Mouse (Mus musculus): ENCODE data around the gene Ssh1.
A peak's percentile ranks its signal among the peaks of the same experiment; 100 is the strongest.

Gene Ssh1

GRCm38 (mm10) chr5:113932310-113932709 is 61.4 kb downstream of the Ssh1 start:
- no peak for DNase-seq (ENCODE audit: low read depth, low spot score)

- DNase-seq (ENCODE audit: low read depth, low spot score), result peak; percentile 56
Observed at GRCm38 (mm10) chr5:113930648-113931609, 62.8 kb downstream of the Ssh1 start.

DNA sequence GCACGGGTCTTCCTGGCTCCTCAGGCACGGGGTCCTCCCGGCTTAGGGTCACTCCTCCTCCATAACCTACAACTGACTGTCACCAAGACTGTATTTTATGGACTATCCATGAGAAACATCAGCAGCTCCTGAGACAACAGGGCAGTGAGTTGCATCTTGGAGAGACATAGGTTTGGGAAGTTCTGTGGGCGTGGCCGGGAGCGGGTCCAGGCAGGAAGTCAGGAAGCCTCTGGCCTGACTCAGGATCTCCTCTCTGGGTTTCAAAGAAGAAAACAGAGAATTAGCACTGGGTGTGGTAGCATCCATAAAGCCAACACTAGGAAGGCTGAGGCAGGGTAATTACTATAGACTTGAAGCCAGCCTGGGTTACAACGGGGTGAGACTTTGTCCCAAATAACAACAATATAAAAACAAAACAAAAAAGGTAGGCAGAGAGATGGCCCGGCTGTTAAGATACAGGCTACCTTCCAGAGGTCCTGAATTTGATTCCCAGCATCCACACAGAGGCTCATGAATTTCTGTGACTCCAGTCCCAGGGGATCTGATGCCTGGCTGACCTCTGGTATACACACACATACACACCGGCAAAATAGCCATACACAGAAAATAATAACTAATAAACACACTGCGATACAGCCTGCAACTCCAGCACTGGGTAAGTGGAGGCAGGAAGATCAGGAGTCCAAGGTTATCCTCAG is 63.6 kb downstream of the Ssh1 start:
- DNase-seq (ENCODE audit: low read depth, low spot score), result no peak

DNA sequence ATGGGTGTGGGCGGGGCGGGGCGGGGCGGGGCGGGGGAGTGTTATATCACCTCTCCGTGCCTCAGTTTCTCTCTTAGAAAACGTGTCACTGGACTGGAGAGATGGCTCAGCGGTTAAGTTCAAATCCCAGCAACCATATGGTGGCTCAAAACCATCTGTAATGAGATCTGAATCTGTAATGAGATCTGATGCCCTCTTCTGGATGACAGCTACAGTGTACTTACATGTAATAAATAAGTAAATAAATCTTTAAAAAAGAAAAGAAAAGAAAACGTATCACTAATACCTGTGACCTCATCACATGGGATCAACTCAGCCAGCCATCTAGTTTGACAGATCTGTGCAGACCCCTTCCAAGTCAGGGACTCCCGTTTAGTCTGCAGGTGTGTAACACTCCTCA is 64.2 kb downstream of the Ssh1 start:
- no peak for DNase-seq (ENCODE audit: low read depth, low spot score)

DNA sequence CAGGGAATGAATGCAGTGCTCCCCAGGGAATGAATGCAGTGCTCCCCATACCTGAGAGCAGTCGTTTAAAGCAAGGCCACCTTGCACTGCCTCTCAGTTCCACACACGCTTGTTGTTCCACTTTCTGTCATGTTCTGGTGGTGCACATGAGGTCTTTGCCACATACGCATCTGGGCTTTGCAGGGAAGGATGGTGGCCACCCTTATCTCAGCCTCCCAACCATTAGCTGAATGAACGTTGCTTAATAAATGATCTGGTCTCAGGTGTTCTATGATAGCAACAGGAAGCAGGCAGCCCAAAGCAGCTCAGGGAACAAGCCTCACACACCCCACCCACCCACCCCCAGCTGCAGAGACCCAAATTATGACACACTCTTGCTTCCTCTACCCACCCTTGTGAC is 69.1 kb downstream of the Ssh1 start:
- DNase-seq (ENCODE audit: low read depth, low spot score), result no peak

- no peak for DNase-seq (ENCODE audit: low read depth, low spot score)
Observed at GRCm38 (mm10) chr5:113921310-113922166, 72.2 kb downstream of the Ssh1 start.

- DNase-seq (ENCODE audit: low read depth, low spot score), result no peak
Observed at GRCm38 (mm10) chr5:113919060-113919459, 74.6 kb downstream of the Ssh1 start.

- peak; percentile 20 for DNase-seq (ENCODE audit: low read depth, low spot score)
Observed at GRCm38 (mm10) chr5:113918654-113919053, 75.0 kb downstream of the Ssh1 start.

GRCm38 (mm10) chr5:113910705-113911104 is 83.0 kb downstream of the Ssh1 start:
- no peak for DNase-seq (ENCODE audit: low read depth, low spot score)

GRCm38 (mm10) chr5:113910065-113910701 is 83.5 kb downstream of the Ssh1 start:
- peak; percentile 23 for DNase-seq (ENCODE audit: low read depth, low spot score)

DNA sequence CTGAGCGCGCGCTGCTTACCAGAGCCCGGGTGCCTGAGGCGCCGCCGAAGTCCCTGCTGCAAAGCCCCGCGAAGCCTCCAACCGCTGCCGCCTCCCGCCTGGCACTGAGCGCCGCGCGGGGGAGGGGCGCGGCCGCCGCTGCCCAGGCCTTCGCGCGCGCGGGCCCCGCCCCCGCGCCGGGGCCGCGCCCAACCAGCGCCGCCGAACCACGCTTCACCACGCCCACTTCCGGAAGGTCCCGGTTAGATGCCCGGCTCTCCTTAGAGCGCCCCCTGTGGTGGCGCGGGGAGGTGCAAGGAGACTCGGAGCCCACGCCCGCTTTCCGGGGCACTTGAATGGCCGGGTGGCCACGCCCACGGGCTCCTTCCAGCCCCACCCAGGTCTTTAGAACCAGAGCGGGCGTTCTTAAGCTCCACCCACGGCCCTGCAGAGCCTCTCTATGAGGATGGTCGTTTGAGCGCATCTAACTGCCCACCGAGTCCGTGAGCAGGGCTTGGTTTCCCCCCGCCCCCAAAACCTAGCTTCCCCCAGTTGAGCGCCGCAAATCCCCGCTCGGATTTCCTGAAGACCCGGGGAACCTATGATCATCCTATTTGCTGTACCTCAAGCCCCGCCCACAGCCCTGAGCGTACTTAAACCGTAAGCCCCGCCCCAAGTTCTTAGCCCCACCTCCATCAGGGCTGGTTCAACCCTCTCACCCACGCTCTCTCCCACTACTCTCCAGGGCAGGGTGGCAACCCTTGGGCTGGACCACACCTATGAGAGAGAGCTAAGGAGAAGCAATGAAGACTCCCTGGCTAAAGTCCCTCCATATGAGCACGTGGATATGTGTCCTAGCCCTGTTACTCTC is 84.9 kb downstream of the Ssh1 start, which contains the start of gene Coro1c:
Gene Coro1c (minus strand): TSS at position 167 of the 850 bp plus-strand sequence.
- peak; percentile 99 for DNase-seq (ENCODE audit: low read depth, low spot score)

GRCm38 (mm10) chr5:113907786-113908567 is 85.7 kb downstream of the Ssh1 start:
- DNase-seq (ENCODE audit: low read depth, low spot score), result peak; percentile 80

DNA sequence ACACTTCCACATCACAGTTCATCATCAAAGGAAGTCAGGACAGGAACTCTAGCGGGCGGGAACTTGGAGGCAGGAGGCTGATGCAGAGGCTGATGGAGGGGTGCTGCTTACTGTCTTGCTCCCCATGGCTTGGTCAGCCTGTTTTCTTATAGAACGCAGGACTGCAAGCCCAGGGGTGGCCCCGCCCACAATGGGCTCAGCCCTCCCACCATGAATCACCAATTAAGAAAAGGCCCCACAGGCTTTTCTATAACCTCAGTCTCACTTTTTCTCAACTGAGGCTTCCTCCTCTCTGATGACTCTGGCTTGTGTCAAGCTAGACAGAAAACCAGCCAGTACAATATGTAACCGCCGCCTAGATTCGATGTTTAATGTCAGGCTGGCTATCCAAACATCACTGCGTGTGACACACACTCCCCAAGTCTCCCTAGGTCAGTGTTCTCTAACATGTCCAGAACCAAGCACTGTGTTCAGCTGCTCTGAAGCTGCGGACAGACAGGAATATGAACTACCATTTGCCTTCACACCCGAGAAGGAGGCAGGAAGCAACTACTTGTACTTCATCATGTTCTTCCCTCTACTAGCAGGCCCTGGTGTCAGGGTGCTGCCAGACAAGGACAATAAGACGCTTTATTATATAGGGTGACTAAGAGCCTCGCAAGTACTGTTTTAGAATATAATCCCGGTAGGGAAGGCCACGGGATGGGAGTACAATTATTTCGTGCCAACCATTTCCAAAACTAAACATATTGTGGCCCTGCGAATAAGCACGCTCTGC is 86.5 kb downstream of the Ssh1 start:
- DNase-seq (ENCODE audit: low read depth, low spot score), result peak; percentile 64

- DNase-seq (ENCODE audit: low read depth, low spot score), result no peak
Observed at GRCm38 (mm10) chr5:113904987-113905386, 88.7 kb downstream of the Ssh1 start.

DNA sequence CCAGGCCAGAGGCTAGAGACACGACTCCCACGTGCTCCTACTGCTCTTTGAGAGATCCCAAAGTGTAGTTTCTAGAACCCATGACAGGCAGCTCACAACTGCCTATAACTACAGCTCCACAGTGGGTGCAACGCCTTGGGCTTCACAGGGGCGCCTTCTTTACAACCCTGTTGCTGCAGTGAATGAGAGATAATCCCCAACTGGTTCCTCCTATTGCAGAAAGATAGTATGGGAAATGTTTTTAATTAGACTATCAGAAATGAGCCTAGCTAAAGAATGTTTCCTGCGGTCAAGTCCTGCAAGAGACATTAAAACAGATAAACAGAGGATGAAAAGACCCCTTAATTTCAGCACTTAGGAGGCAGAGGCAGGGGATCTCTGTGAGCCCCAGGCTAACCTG is 90.7 kb downstream of the Ssh1 start:
- no peak for DNase-seq (ENCODE audit: low read depth, low spot score)

DNA sequence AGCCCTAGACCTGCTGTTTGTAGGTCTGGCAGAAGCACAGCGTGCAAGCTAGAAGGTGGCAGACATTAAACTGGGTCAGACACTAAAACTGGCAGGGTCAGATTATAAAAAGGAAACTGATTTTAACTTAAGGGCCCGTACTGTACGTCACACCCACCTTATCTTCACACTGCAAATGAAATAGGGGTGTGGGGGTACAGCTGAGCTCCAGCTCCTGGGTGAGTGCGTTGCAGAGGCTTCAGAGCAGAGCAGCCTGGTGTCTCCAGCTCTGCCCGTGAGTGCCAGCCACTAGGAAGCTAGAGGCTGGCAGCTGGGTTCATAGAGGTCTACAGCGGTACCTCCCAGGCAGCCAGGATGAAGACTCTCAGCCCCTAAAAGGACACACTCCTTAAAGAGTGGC is 91.7 kb downstream of the Ssh1 start:
- no peak for DNase-seq (ENCODE audit: low read depth, low spot score)

GRCm38 (mm10) chr5:113901074-113901571 is 92.6 kb downstream of the Ssh1 start:
- DNase-seq (ENCODE audit: low read depth, low spot score), result no peak

DNA sequence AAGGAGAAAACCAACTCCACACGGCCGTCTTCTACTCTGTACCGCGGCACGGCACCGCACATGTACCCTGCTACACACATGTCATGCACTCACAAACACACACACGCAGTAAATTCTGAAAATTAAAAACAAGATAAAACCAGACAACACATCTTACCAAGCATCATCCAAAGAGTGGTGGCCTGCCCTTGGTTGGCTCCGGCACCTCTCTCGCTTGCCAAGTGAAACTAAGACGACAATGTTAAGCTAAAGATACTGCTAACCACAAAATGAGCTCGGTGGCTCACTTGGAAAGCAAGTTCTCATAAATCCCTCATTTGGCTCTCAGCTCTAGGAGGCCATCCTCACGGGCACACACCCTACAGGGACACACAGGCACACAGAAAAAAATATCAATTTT is 94.2 kb downstream of the Ssh1 start:
- peak; percentile 39 for DNase-seq (ENCODE audit: low read depth, low spot score)
